Mouse (Mus musculus): Measurements from ENCODE around the gene Npcd.

GRCm38 (mm10) chr15:79796256-79796655 lies 37.8 kb downstream of the Npcd start:
- TF ChIP-seq CEBPB (IDR thresholded peaks at IDR 0.05; ENCODE audit: insufficient read depth, poor library complexity, severe bottlenecking): no peak
- TF ChIP-seq POLR2A (IDR thresholded peaks at IDR 0.05; ENCODE audit: insufficient read length, low read depth): no peak

All from myocyte (in vitro differentiated cells).